Mouse (Mus musculus) olfactory bulb, adult 2 months (tissue): ENCODE data around the gene Npm1.

Source experiments
- CTCF ChIP-seq: fragments of 200-500 bp; IDR thresholded peaks from 2 replicates; pipeline ENCODE4 v1.5.1; 2012; ENCODE audit warnings: low read depth, mild to moderate bottlenecking, low read length, moderate library complexity; ENCODE audit not compliant: insufficient read depth
- POLR2A ChIP-seq: fragments of 200-500 bp; IDR thresholded peaks from 2 replicates; pipeline ENCODE4 v1.6.1; 2012; ENCODE audit warnings: mild to moderate bottlenecking, low read depth, low read length, moderate library complexity; ENCODE audit not compliant: insufficient read depth

GRCm38 (mm10) chr11:33132619-33133338 is 30.2 kb downstream of the Npm1 start:
- TF ChIP-seq POLR2A (no peak), CTCF (no peak)
